Comparison of ENCODE assay signal across 15 mouse cellular contexts in genomic region chr9:55195876-55196275, GRCm38 (mm10).
"Had no signal": no experiment of that assay in that cellular context is flagged by ENCODE, and none has a peak within 500 bp of the region (broad histone marks: within the 10 kb centered on the region; RNA-seq: fewer than 3 reads in every experiment).

No protein-coding gene starts in this region.

- H3K27me3 ChIP-seq: neural tube, embryonic 15.5 days; stomach, embryonic 15.5 days had no signal

- H3K4me3 ChIP-seq: neural tube, embryonic 15.5 days; stomach, embryonic 15.5 days had no signal

- H3K4me1 ChIP-seq: neural tube, embryonic 15.5 days; stomach, embryonic 15.5 days had no signal

- H3K9me3 ChIP-seq: neural tube, embryonic 15.5 days; stomach, embryonic 15.5 days had no signal

- DNase-seq: retina, postnatal 1 day; right cerebral cortex, adult 18-20 months; right cerebral cortex, postnatal 14 days; right cerebral cortex, postnatal 25 days; right cerebral cortex, postnatal 4 days; spleen, adult 18-20 months; thymus, adult 18-20 months; thymus, adult 2 months; thymus, postnatal 14 days; thymus, postnatal 25 days; thymus, postnatal 36 days; thymus, postnatal 4 days had no signal

- H3K9ac ChIP-seq: neural tube, embryonic 15.5 days; stomach, embryonic 15.5 days had no signal

- H3K27ac ChIP-seq: neural tube, embryonic 15.5 days; stomach, embryonic 15.5 days; stomach, postnatal 0 days had no signal

- H3K4me2 ChIP-seq: neural tube, embryonic 15.5 days; stomach, embryonic 15.5 days had no signal

- H3K36me3 ChIP-seq: stomach, embryonic 15.5 days had no signal
